ENCODE assay signal across 7 mouse cellular contexts in genomic region chr5:32722711-32723110, GRCm38 (mm10).
DNase-seq lines count a peak whose midpoint lies in the region; ATAC-seq and TF ChIP-seq lines count a peak whose summit lies in the region.
"Not testable (repeated sequence)": the region's sequence is repeated elsewhere in the genome, so short reads cannot be mapped to it uniquely, and the experiment has no call there.

No protein-coding gene starts in this region.

- TF ChIP-seq CTCF in stomach, postnatal 0 days (IDR thresholded peaks at IDR 0.05; ENCODE audit: low read depth) = not testable (repeated sequence)

- H3K27me3 ChIP-seq in kidney, embryonic 15.5 days; stomach, postnatal 0 days (ENCODE audit: control insufficient read depth, insufficient read depth, low read length): not testable (repeated sequence)

- peak; percentile 85 for DNase-seq in heart, adult 11 months
- peak; percentile 9 for DNase-seq in stomach, postnatal 0 days (ENCODE audit: low spot score)

- H3K4me2 ChIP-seq in kidney, embryonic 15.5 days; stomach, postnatal 0 days (replicated peaks; ENCODE audit: low read depth): not testable (repeated sequence)

- 82% methylated on average over 8 of the region's 8 CpGs for WGBS in kidney, embryonic 15.5 days
- WGBS in stomach, postnatal 0 days = 76% methylated on average over 8 of the region's 8 CpGs

- H3K4me1 ChIP-seq in kidney, embryonic 15.5 days; stomach, postnatal 0 days (replicated peaks; ENCODE audit: control insufficient read depth, insufficient read depth): not testable (repeated sequence)

- not testable (repeated sequence) for TF ChIP-seq EP300 in stomach, postnatal 0 days (optimal IDR thresholded peaks at IDR 0.05)

- 0 out of 2 replicates have a peak, but pooled peaks have one; percentile 50 for ATAC-seq in erythroblast, adult 5-6 weeks (replicated peaks; ENCODE audit: low FRiP score, poor library complexity, severe bottlenecking)
- ATAC-seq in hematopoietic stem cell, adult 5-6 weeks (replicated peaks in 1 of 2; ENCODE audit: insufficient read depth in 1 of 2, low FRiP score in 2 of 2, low TSS enrichment in 1 of 2, low read depth in 1 of 2, poor library complexity in 2 of 2, severe bottlenecking in 2 of 2) = peak; percentile 65 to 66; a peak in 2 of 4 replicates
- 0 out of 2 replicates have a peak, but pooled peaks have one; percentile 24 for ATAC-seq in kidney, embryonic 15.5 days (replicated peaks; ENCODE audit: low FRiP score)
- ATAC-seq in megakaryocyte, adult 5-6 weeks (ENCODE audit: poor library complexity, severe bottlenecking) = peak; percentile 57
- ATAC-seq in monocyte, adult 5-6 weeks (replicated peaks; ENCODE audit: insufficient number of reproducible peaks, low FRiP score, low TSS enrichment, poor library complexity, severe bottlenecking) = peak; percentile 59; the same call in 1 of the 2 replicates
- 0 out of 2 replicates have a peak, but pooled peaks have one; percentile 48 for ATAC-seq in stomach, postnatal 0 days (ENCODE audit: low FRiP score, low TSS enrichment)

- H3K9me3 ChIP-seq in kidney, embryonic 15.5 days (replicated peaks); stomach, postnatal 0 days (ENCODE audit: control insufficient read depth, low read length): not testable (repeated sequence)

- not testable (repeated sequence) for H3K36me3 ChIP-seq in kidney, embryonic 15.5 days; stomach, postnatal 0 days (ENCODE audit: control insufficient read depth, insufficient read depth, low read length)

- H3K9ac ChIP-seq in kidney, embryonic 15.5 days; stomach, postnatal 0 days (ENCODE audit: low read length): not testable (repeated sequence)

- H3K27ac ChIP-seq in kidney, embryonic 15.5 days; stomach, postnatal 0 days (replicated peaks): not testable (repeated sequence)

- H3K4me3 ChIP-seq in kidney, embryonic 15.5 days (replicated peaks); stomach, postnatal 0 days (ENCODE audit: low read depth, low read length): not testable (repeated sequence)
